Mouse (Mus musculus) lung, postnatal 0 days (tissue): ENCODE measurements around the gene Gm49711. TPM values are rescaled to one million over a fixed set of nuclear protein-coding genes. Genes with fewer than 3 reads are reported as not detected.

Experiments used
- ATAC-seq: fragments of 200-750 bp; cut with Nextera tagmentation; 2 replicates; pipeline ENCODE4 v1.8.0; 2017; ENCODE audit warnings: moderate library complexity
- DNase-seq: peaks from one replicate; pipeline ENCODE4 v3.0.0-alpha.2; 2016; ENCODE audit warnings: low spot score
- H3K27ac ChIP-seq: fragments of 300-500 bp; sonication (generic); 2 replicates; pipeline ENCODE4 v1.5.1; 2014; ENCODE audit warnings: antibody characterized with exemption, mild to moderate bottlenecking, low read length, mixed read lengths
- H3K27me3 ChIP-seq: fragments of 300-500 bp; sonication (generic); replicated peaks from 2 replicates; pipeline ENCODE4 v1.6.1; 2014; ENCODE audit warnings: low read length, mixed read lengths; ENCODE audit not compliant: insufficient read depth
- H3K36me3 ChIP-seq: fragments of 300-500 bp; sonication (generic); 2 replicates; pipeline ENCODE4 v1.6.1; 2014; ENCODE audit warnings: low read length, mixed read lengths; ENCODE audit not compliant: insufficient read depth
- H3K4me1 ChIP-seq: fragments of 300-500 bp; sonication (generic); 2 replicates; pipeline ENCODE4 v1.6.1; 2014; ENCODE audit warnings: antibody characterized with exemption, low read depth, low read length, mixed read lengths; ENCODE audit not compliant: insufficient read depth
- H3K4me2 ChIP-seq: fragments of 300-500 bp; sonication (generic); replicated peaks from 2 replicates; pipeline ENCODE4 v1.6.1; 2014; ENCODE audit warnings: low read depth, mild to moderate bottlenecking, low read length, moderate library complexity, mixed read lengths
- H3K4me3 ChIP-seq: fragments of 300-500 bp; sonication (generic); 2 replicates; pipeline ENCODE4 v1.5.1; 2014; ENCODE audit warnings: low read depth, low read length
- H3K9ac ChIP-seq: fragments of 300-500 bp; sonication (generic); replicated peaks from 2 replicates; pipeline ENCODE4 v1.6.1; 2014; ENCODE audit warnings: low read depth, mild to moderate bottlenecking
- H3K9me3 ChIP-seq: fragments of 300-500 bp; sonication (generic); 2 replicates; pipeline ENCODE4 v1.6.1; 2016; ENCODE audit warnings: low read length, mixed read lengths
- CTCF ChIP-seq: IDR thresholded peaks from 2 replicates; pipeline ENCODE4 v1.5.1; 2016; ENCODE audit warnings: antibody characterized with exemption, mild to moderate bottlenecking
- EP300 ChIP-seq: IDR thresholded peaks from 2 replicates; pipeline ENCODE4 v1.6.1; 2016; ENCODE audit warnings: antibody characterized with exemption, mild to moderate bottlenecking, control low read depth
- WGBS: fragments of 180-500 bp; shearing (Covaris S2); extraction: QIAGEN DNeasy Blood & Tissue Kit; methylation state at CpG from one replicate; pipeline ENCODE4 v1.1.7; 2014; 5-methylcytosine and 5-hydroxymethylcytosine counted together
- polyA plus RNA-seq: library from polyadenylated mRNA; unstranded; fragments of >200 nt; fragmentation: Nextera tagmentation; extraction: Ambion mirVana; gene quantifications from 2 replicates; pipeline ENCODE4 v1.2.1, GENCODE M21; 2015

Gene Gm49711
- polyA plus RNA-seq, 1 experiment from 2014 or later, result 0.11 TPM

GRCm38 (mm10) chr16:92060213-92060612, 2.1 kb downstream of the Gm49711 start:
- 0 out of 2 replicates have a peak, but pooled peaks cover 3% of the 10 kb centered on the region for H3K4me1 ChIP-seq
- no peaks in the 10 kb centered on the region for H3K9me3 ChIP-seq
- no peaks in the 10 kb centered on the region for H3K27me3 ChIP-seq
- TF ChIP-seq EP300, result no peak
- no peak for TF ChIP-seq CTCF
- no peak overlapping the region for H3K9ac ChIP-seq
- no peak overlapping the region for H3K27ac ChIP-seq
- no peak overlapping the region for H3K4me2 ChIP-seq
- no peaks in the 10 kb centered on the region for H3K36me3 ChIP-seq
- ATAC-seq, result no peak
- no peak overlapping the region for H3K4me3 ChIP-seq
- no peak for DNase-seq
- WGBS, result 86% methylated on average over 3 of the region's 3 CpGs

GRCm38 (mm10) chr16:92061586-92061985, 3.5 kb downstream of the Gm49711 start:
- H3K27me3 ChIP-seq, result no peaks in the 10 kb centered on the region
- H3K4me1 ChIP-seq, result 0 out of 2 replicates have a peak, but pooled peaks cover 3% of the 10 kb centered on the region
- no peak overlapping the region for H3K9ac ChIP-seq
- DNase-seq, result no peak
- no peak for ATAC-seq
- H3K9me3 ChIP-seq, result no peaks in the 10 kb centered on the region
- no peak overlapping the region for H3K4me3 ChIP-seq
- 96% methylated on average over 7 of the region's 7 CpGs for WGBS
- H3K4me2 ChIP-seq, result no peak overlapping the region
- H3K27ac ChIP-seq, result no peak overlapping the region
- no peaks in the 10 kb centered on the region for H3K36me3 ChIP-seq
- TF ChIP-seq EP300 (no peak), CTCF (no peak)

- Histone ChIP-seq H3K4me3 (no peak overlapping the region), H3K27me3 (no peaks in the 10 kb centered on the region), H3K9me3 (no peaks in the 10 kb centered on the region), H3K36me3 (no peaks in the 10 kb centered on the region), H3K4me1 (no peaks in the 10 kb centered on the region), H3K27ac (no peak overlapping the region), H3K9ac (no peak overlapping the region), H3K4me2 (no peak overlapping the region)
- WGBS, result 94% methylated on average over 1 of the region's 1 CpGs
- ATAC-seq (no peak), DNase-seq (no peak)
- no peak for TF ChIP-seq EP300
- no peak for TF ChIP-seq CTCF
Observed at GRCm38 (mm10) chr16:92062832-92063231, 4.7 kb downstream of the Gm49711 start.

DNA sequence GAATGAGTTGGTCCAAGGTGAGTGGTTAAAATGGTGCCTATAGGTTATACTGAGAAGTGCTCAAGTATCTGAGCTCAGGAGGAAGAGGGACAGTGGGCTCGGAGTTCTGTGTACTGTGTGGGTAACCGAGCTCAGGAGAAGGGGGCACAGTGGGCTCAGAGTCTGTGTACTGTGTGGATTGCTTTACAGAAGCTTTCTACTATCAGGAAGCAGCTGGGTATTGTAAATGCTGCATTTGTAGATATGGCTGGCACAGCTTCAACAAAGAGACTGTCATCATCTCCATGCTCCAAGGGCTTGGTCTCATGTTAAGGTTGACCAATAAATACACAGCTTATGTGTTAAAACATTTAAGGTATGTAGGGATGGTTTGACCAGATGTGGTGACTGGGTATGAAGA, 6.7 kb downstream of the Gm49711 start:
- Histone ChIP-seq H3K27ac (no peak overlapping the region), H3K36me3 (no peaks in the 10 kb centered on the region), H3K9me3 (no peaks in the 10 kb centered on the region)

GRCm38 (mm10) chr16:92070338-92070737, 12.2 kb downstream of the Gm49711 start:
- WGBS, result 75% methylated on average over 8 of the region's 8 CpGs
- no peak overlapping the region for H3K27ac ChIP-seq

More for the DNA sequence above, 6.7 kb downstream of the Gm49711 start:
- no peaks in the 10 kb centered on the region for H3K4me1 ChIP-seq
- H3K4me2 ChIP-seq, result no peak overlapping the region
- no peak for TF ChIP-seq CTCF
- no peak for TF ChIP-seq EP300
- peak; percentile 21 for DNase-seq
- ATAC-seq, result no peak
- no peaks in the 10 kb centered on the region for H3K27me3 ChIP-seq
- no peak overlapping the region for H3K9ac ChIP-seq
- H3K4me3 ChIP-seq, result no peak overlapping the region
- WGBS, result 89% methylated on average over 2 of the region's 2 CpGs

DNA sequence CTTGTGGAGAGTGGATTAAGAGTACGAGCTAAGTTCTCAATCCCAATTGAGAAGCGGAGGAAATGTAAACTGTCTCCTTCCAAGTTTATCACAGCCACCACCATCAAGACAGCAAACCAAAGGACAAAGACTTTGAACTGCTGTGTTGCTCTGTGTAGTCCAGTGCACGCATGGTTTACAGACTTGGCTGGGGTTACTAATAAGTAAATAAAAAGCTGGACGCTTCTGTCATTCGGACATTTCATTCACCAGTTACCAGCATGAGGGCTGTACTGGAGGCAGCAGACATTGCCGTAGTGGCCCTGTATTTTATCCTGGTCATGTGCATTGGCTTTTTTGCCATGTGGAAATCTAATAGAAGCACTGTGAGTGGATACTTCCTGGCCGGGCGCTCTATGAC, 18.7 kb downstream of the Gm49711 start:
- no peak overlapping the region for H3K27ac ChIP-seq
- TF ChIP-seq CTCF, result no peak
- TF ChIP-seq EP300, result no peak
- H3K36me3 ChIP-seq, result no peaks in the 10 kb centered on the region
- no peaks in the 10 kb centered on the region for H3K27me3 ChIP-seq
- H3K4me1 ChIP-seq, result no peaks in the 10 kb centered on the region
- ATAC-seq (no peak), DNase-seq (no peak)
- WGBS, result 85% methylated on average over 8 of the region's 8 CpGs
- H3K9me3 ChIP-seq, result no peaks in the 10 kb centered on the region
- H3K4me3 ChIP-seq, result no peak overlapping the region
- no peak overlapping the region for H3K4me2 ChIP-seq
- H3K9ac ChIP-seq, result no peak overlapping the region

More at GRCm38 (mm10) chr16:92070338-92070737, 12.2 kb downstream of the Gm49711 start:
- Histone ChIP-seq H3K4me1 (no peaks in the 10 kb centered on the region), H3K9ac (no peak overlapping the region), H3K4me2 (no peak overlapping the region), H3K4me3 (no peak overlapping the region), H3K9me3 (no peaks in the 10 kb centered on the region), H3K36me3 (no peaks in the 10 kb centered on the region), H3K27me3 (no peaks in the 10 kb centered on the region)
- TF ChIP-seq EP300 (no peak), CTCF (no peak)
- DNase-seq (no peak), ATAC-seq (no peak)
